Mouse (Mus musculus): ENCODE measurements at regions not wholly inside any gene's neighbourhood (a gene's known extent, or its start where the extent isn't known, plus 50 kb on each side); places are given as distances from the start of the nearest gene placed in this dataset.

GRCm38 (mm10) chr8:44257051-44257450 is 547.2 kb upstream of the Adam34 start:
- Histone ChIP-seq H3K27me3 (ENCODE audit: insufficient read depth, low read length) (no peaks in the 10 kb centered on the region), H3K4me2 (ENCODE audit: low read depth) (no peak overlapping the region), H3K4me3 (ENCODE audit: low read depth, low read length) (no peak overlapping the region), H3K9ac (no peak overlapping the region), H3K9me3 (ENCODE audit: low read length) (no peaks in the 10 kb centered on the region), H3K4me1 (ENCODE audit: insufficient read depth) (no peaks in the 10 kb centered on the region), H3K36me3 (ENCODE audit: insufficient read depth) (no peaks in the 10 kb centered on the region), H3K27ac (ENCODE audit: low read depth, low read length) (no peak overlapping the region)
- DNase-seq (no peak), ATAC-seq (no peak)
- no peak for TF ChIP-seq CTCF (IDR thresholded peaks at IDR 0.05; ENCODE audit: low read depth)
- 37% methylated on average over 6 of the region's 6 CpGs for WGBS

GRCm38 (mm10) chr8:44261039-44261438 is 551.2 kb upstream of the Adam34 start:
- TF ChIP-seq CTCF (IDR thresholded peaks at IDR 0.05; ENCODE audit: low read depth), result no peak
- DNase-seq, result no peak
- H3K36me3 ChIP-seq (ENCODE audit: insufficient read depth), result no peaks in the 10 kb centered on the region
- WGBS, result 80% methylated on average over 4 of the region's 4 CpGs
- no peaks in the 10 kb centered on the region for H3K9me3 ChIP-seq (ENCODE audit: low read length)
- H3K27me3 ChIP-seq (ENCODE audit: insufficient read depth, low read length), result no peaks in the 10 kb centered on the region
- ATAC-seq, result no peak
- no peak overlapping the region for H3K9ac ChIP-seq
- no peak overlapping the region for H3K4me2 ChIP-seq (ENCODE audit: low read depth)
- H3K4me3 ChIP-seq (ENCODE audit: low read depth, low read length), result no peak overlapping the region
- no peak overlapping the region for H3K27ac ChIP-seq (ENCODE audit: low read depth, low read length)
- no peaks in the 10 kb centered on the region for H3K4me1 ChIP-seq (ENCODE audit: insufficient read depth)

DNA sequence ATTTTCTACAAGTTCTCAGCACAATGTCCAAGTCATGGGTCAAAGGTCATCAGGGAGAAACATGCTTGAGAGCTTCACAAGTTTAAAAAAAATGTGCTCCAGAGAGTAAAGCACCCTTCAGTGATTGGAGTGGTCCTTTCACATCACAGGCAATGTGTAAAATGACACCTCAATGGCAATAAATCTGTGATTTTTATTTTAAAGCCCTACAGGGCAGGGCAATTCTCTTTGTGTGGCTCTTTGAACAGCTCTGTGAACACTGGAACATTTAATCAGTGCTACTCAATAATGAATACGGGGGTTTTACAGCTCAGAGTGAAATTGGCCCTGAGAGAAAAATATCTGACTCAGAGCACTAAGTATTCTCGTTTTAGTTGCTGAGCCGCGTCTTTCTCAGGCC is 563.5 kb upstream of the Adam34 start:
- H3K9me3 ChIP-seq (ENCODE audit: low read length), result no peaks in the 10 kb centered on the region
- TF ChIP-seq CTCF (IDR thresholded peaks at IDR 0.05; ENCODE audit: low read depth), result no peak
- WGBS, result 64% methylated on average over 4 of the region's 4 CpGs
- no peaks in the 10 kb centered on the region for H3K36me3 ChIP-seq (ENCODE audit: insufficient read depth)
- H3K4me1 ChIP-seq (ENCODE audit: insufficient read depth), result no peaks in the 10 kb centered on the region
- H3K27me3 ChIP-seq (ENCODE audit: insufficient read depth, low read length), result no peaks in the 10 kb centered on the region
- no peak overlapping the region for H3K27ac ChIP-seq (ENCODE audit: low read depth, low read length)
- no peak overlapping the region for H3K4me2 ChIP-seq (ENCODE audit: low read depth)
- ATAC-seq, result no peak
- H3K4me3 ChIP-seq (ENCODE audit: low read depth, low read length), result no peak overlapping the region
- DNase-seq, result no peak
- H3K9ac ChIP-seq, result no peak overlapping the region

GRCm38 (mm10) chr8:44318216-44318615 is 608.4 kb upstream of the Adam34 start:
- DNase-seq (no peak), ATAC-seq (no peak)
- no peak for TF ChIP-seq CTCF (IDR thresholded peaks at IDR 0.05; ENCODE audit: low read depth)
- no peak overlapping the region for H3K27ac ChIP-seq (ENCODE audit: low read depth, low read length)
- H3K4me1 ChIP-seq (ENCODE audit: insufficient read depth), result no peaks in the 10 kb centered on the region
- H3K36me3 ChIP-seq (ENCODE audit: insufficient read depth), result no peaks in the 10 kb centered on the region
- no peaks in the 10 kb centered on the region for H3K9me3 ChIP-seq (ENCODE audit: low read length)
- no peak overlapping the region for H3K4me3 ChIP-seq (ENCODE audit: low read depth, low read length)
- H3K27me3 ChIP-seq (ENCODE audit: insufficient read depth, low read length), result no peaks in the 10 kb centered on the region
- no peak overlapping the region for H3K9ac ChIP-seq
- no peak overlapping the region for H3K4me2 ChIP-seq (ENCODE audit: low read depth)

- H3K27ac ChIP-seq (ENCODE audit: low read depth, low read length), result no peak overlapping the region
- ATAC-seq (no peak), DNase-seq (no peak)
- H3K4me1 ChIP-seq (ENCODE audit: insufficient read depth), result no peaks in the 10 kb centered on the region
- no peaks in the 10 kb centered on the region for H3K27me3 ChIP-seq (ENCODE audit: insufficient read depth, low read length)
- 31% methylated on average over 6 of the region's 6 CpGs for WGBS
- no peaks in the 10 kb centered on the region for H3K9me3 ChIP-seq (ENCODE audit: low read length)
- no peaks in the 10 kb centered on the region for H3K36me3 ChIP-seq (ENCODE audit: insufficient read depth)
- H3K4me3 ChIP-seq (ENCODE audit: low read depth, low read length), result no peak overlapping the region
- H3K4me2 ChIP-seq (ENCODE audit: low read depth), result no peak overlapping the region
- no peak overlapping the region for H3K9ac ChIP-seq
- TF ChIP-seq CTCF (IDR thresholded peaks at IDR 0.05; ENCODE audit: low read depth), result no peak
Observed at GRCm38 (mm10) chr8:44334323-44334993, 600.8 kb upstream of the Fat1 start.

DNA sequence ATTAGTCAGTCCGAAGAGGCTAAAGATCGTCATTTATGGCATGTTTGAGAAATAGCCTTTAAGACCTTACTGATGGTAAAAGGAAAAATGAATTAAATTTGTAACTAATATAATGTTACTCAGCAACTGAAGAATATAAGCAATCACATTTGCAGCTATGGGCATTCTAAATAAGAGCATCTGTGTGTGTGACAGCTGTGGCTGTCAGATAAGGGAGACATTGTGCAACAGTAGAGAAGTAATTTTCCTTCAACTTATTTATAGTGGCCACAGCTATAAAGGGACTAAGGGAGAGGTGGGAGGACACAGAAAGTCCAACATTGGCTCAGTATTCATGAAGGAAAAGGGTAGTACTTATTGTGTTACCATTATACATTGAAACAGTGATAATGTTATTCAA is 591.8 kb upstream of the Fat1 start:
- H3K9ac ChIP-seq, result no peak overlapping the region
- no peak for TF ChIP-seq CTCF (IDR thresholded peaks at IDR 0.05; ENCODE audit: low read depth)
- DNase-seq (no peak), ATAC-seq (no peak)
- no peaks in the 10 kb centered on the region for H3K4me1 ChIP-seq (ENCODE audit: insufficient read depth)
- H3K27ac ChIP-seq (ENCODE audit: low read depth, low read length), result no peak overlapping the region
- no peaks in the 10 kb centered on the region for H3K27me3 ChIP-seq (ENCODE audit: insufficient read depth, low read length)
- H3K4me2 ChIP-seq (ENCODE audit: low read depth), result no peak overlapping the region
- H3K36me3 ChIP-seq (ENCODE audit: insufficient read depth), result no peaks in the 10 kb centered on the region
- 92% methylated on average over 2 of the region's 2 CpGs for WGBS
- no peak overlapping the region for H3K4me3 ChIP-seq (ENCODE audit: low read depth, low read length)
- H3K9me3 ChIP-seq (ENCODE audit: low read length), result no peaks in the 10 kb centered on the region

DNA sequence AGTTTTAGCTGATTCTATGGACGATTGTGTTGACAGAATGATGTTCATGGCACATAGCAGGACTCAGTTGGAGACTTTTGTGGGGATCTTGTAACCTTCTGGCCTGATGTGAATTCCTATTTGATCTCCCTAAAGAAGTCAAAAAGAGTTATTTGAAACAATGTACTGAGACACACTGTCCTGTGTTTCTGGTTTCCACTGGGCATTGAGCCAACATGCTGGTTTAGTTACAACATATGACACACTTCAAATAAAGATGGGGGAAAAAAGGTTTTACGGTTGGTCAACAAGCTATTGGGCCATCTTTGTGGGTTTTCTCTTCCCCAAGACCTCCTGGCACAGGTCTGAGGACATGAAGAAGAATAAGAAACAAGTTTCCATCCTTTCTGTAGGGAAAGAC is 591.3 kb upstream of the Fat1 start:
- H3K27me3 ChIP-seq (ENCODE audit: insufficient read depth, low read length), result no peaks in the 10 kb centered on the region
- no peak overlapping the region for H3K4me2 ChIP-seq (ENCODE audit: low read depth)
- H3K27ac ChIP-seq (ENCODE audit: low read depth, low read length), result no peak overlapping the region
- 61% methylated on average over 2 of the region's 2 CpGs for WGBS
- H3K4me1 ChIP-seq (ENCODE audit: insufficient read depth), result no peaks in the 10 kb centered on the region
- H3K36me3 ChIP-seq (ENCODE audit: insufficient read depth), result no peaks in the 10 kb centered on the region
- no peaks in the 10 kb centered on the region for H3K9me3 ChIP-seq (ENCODE audit: low read length)
- TF ChIP-seq CTCF (IDR thresholded peaks at IDR 0.05; ENCODE audit: low read depth), result no peak
- no peak overlapping the region for H3K9ac ChIP-seq
- ATAC-seq (no peak), DNase-seq (peak; percentile 7)
- H3K4me3 ChIP-seq (ENCODE audit: low read depth, low read length), result no peak overlapping the region

Measured in forebrain, postnatal 0 days (tissue).